22 mouse cellular contexts compared by ENCODE assay signal in the genomic region with DNA sequence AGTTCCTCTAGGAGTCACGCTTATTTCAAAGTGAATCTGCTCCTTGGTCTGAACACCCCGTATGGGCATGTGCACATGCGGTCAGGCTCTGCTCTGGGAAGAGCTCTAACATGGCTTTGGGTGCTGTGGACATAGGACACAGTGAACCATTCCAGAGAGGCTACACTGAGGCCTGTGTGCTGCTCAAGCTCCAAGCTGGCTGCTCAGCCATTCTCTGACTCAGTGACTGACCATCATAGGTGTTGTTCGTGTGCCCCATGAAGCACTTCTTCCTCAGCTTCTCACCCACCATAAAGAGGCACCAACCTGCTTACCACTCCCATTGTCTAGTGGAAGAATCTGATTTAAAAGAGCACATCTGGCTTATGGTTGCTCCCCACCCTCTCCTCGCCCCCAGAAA. TPM values are rescaled to one million over a fixed set of nuclear protein-coding genes. Genes with fewer than 3 reads are reported as not detected.
"Had no signal": no experiment of that assay in that cellular context is flagged by ENCODE, and none has a peak within 500 bp of the region (broad histone marks: within the 10 kb centered on the region; RNA-seq: fewer than 3 reads in every experiment).

No protein-coding gene starts in this region.

- ATAC-seq: intestine, embryonic 15.5 days; liver, embryonic 12.5 days; midbrain, embryonic 15.5 days had no signal

- H3K4me1 ChIP-seq: intestine, embryonic 15.5 days; kidney, embryonic 15.5 days; limb, embryonic 13.5 days; liver, embryonic 12.5 days; liver, embryonic 15.5 days; lung, embryonic 15.5 days; megakaryocyte, embryonic 14.5 days; midbrain, embryonic 12.5 days; neural tube, embryonic 12.5 days; neural tube, embryonic 15.5 days had no signal

- H3K9me3 ChIP-seq: intestine, embryonic 15.5 days; kidney, embryonic 15.5 days; limb, embryonic 13.5 days; liver, embryonic 12.5 days; liver, embryonic 15.5 days; lung, embryonic 15.5 days; midbrain, embryonic 12.5 days; midbrain, embryonic 15.5 days; neural tube, embryonic 12.5 days; neural tube, embryonic 15.5 days had no signal

- H3K36me3 ChIP-seq: intestine, embryonic 15.5 days; kidney, embryonic 15.5 days; limb, embryonic 13.5 days; liver, embryonic 12.5 days; liver, embryonic 15.5 days; lung, embryonic 15.5 days; midbrain, embryonic 12.5 days; midbrain, embryonic 15.5 days; neural tube, embryonic 12.5 days; neural tube, embryonic 15.5 days had no signal

- H3K4me2 ChIP-seq: intestine, embryonic 15.5 days; kidney, embryonic 15.5 days; limb, embryonic 13.5 days; liver, embryonic 12.5 days; liver, embryonic 15.5 days; lung, embryonic 15.5 days; midbrain, embryonic 12.5 days; midbrain, embryonic 15.5 days; neural tube, embryonic 12.5 days; neural tube, embryonic 15.5 days had no signal

- H3K4me3 ChIP-seq: intestine, embryonic 15.5 days; kidney, embryonic 15.5 days; left cerebral cortex, adult 2 months; limb, embryonic 13.5 days; liver, embryonic 12.5 days; liver, embryonic 15.5 days; lung, embryonic 15.5 days; megakaryocyte, embryonic 14.5 days; midbrain, embryonic 12.5 days; midbrain, embryonic 15.5 days; neural tube, embryonic 12.5 days; neural tube, embryonic 15.5 days had no signal

- H3K27ac ChIP-seq: intestine, embryonic 15.5 days; kidney, embryonic 15.5 days; left cerebral cortex, adult 2 months; limb, embryonic 13.5 days; liver, embryonic 12.5 days; liver, embryonic 15.5 days; lung, embryonic 15.5 days; midbrain, embryonic 12.5 days; midbrain, embryonic 15.5 days; neural tube, embryonic 12.5 days; neural tube, embryonic 15.5 days had no signal

- H3K9ac ChIP-seq: intestine, embryonic 15.5 days; kidney, embryonic 15.5 days; limb, embryonic 13.5 days; liver, embryonic 12.5 days; liver, embryonic 15.5 days; lung, embryonic 15.5 days; midbrain, embryonic 12.5 days; midbrain, embryonic 15.5 days; neural tube, embryonic 12.5 days; neural tube, embryonic 15.5 days had no signal

- H3K27me3 ChIP-seq: intestine, embryonic 15.5 days; kidney, embryonic 15.5 days; limb, embryonic 13.5 days; liver, embryonic 12.5 days; liver, embryonic 15.5 days; lung, embryonic 15.5 days; midbrain, embryonic 12.5 days; midbrain, embryonic 15.5 days; neural tube, embryonic 12.5 days; neural tube, embryonic 15.5 days had no signal

- DNase-seq: kidney, adult 8-10 months; kidney, postnatal 36 days; layer of hippocampus, postnatal 36 days; liver; lung, postnatal 10 days; lung, postnatal 36 days; right cerebral cortex, adult 18-20 months; thymus, adult 18-20 months; thymus, postnatal 36 days had no signal

RNA-seq across cellular contexts. Expression of a gene that starts 12.4 kb away (rescaled TPM):
- polyA plus RNA-seq: liver, embryonic 12.5 days; liver, embryonic 15.5 days; small intestine, adult 2 months had no signal

RNA-seq across cellular contexts. Expression of a gene that starts 12.5 kb away (rescaled TPM):
- polyA plus RNA-seq: small intestine, adult 2 months had no signal
